Mouse (Mus musculus) limb, embryonic 13.5 days (tissue): Measurements from ENCODE around the gene Hmmr. TPM values are rescaled to one million over a fixed set of nuclear protein-coding genes. Genes with fewer than 3 reads are reported as not detected.
A peak's percentile ranks its signal among the peaks of the same experiment; 100 is the strongest.

ENCODE experiments used
- ATAC-seq: fragments of 200-750 bp; cut with Nextera tagmentation; 2 replicates; pipeline ENCODE4 v1.8.0; 2017; ENCODE audit warnings: low read depth, moderate number of reproducible peaks, moderate TSS enrichment; ENCODE audit not compliant: low FRiP score
- H3K27ac ChIP-seq: fragments of 300-500 bp; sonication (generic); 2 replicates; pipeline ENCODE4 v1.5.1; 2015; ENCODE audit warnings: inconsistent platforms, mild to moderate bottlenecking, moderate library complexity
- H3K27me3 ChIP-seq: fragments of 300-500 bp; sonication (generic); 2 replicates; pipeline ENCODE4 v1.6.1; 2015; ENCODE audit warnings: mild to moderate bottlenecking, inconsistent platforms
- H3K36me3 ChIP-seq: fragments of 300-500 bp; sonication (generic); 2 replicates; pipeline ENCODE4 v1.6.1; 2015; ENCODE audit warnings: inconsistent platforms, mild to moderate bottlenecking, moderate library complexity
- H3K4me1 ChIP-seq: fragments of 300-500 bp; sonication (generic); 2 replicates; pipeline ENCODE4 v1.6.1; 2015; ENCODE audit warnings: inconsistent platforms
- H3K4me2 ChIP-seq: fragments of 300-500 bp; sonication (generic); replicated peaks from 2 replicates; pipeline ENCODE4 v1.6.1; 2015; ENCODE audit warnings: inconsistent platforms, mild to moderate bottlenecking, moderate library complexity
- H3K4me3 ChIP-seq: fragments of 300-500 bp; sonication (generic); 2 replicates; pipeline ENCODE4 v1.5.1; 2015; ENCODE audit warnings: moderate library complexity, mild to moderate bottlenecking, inconsistent platforms
- H3K9ac ChIP-seq: fragments of 300-500 bp; sonication (generic); 2 replicates; pipeline ENCODE4 v1.6.1; 2015; ENCODE audit warnings: mild to moderate bottlenecking, inconsistent platforms
- H3K9me3 ChIP-seq: fragments of 300-500 bp; sonication (generic); 2 replicates; pipeline ENCODE4 v1.6.1; 2016; ENCODE audit warnings: inconsistent platforms
- WGBS: fragments of 180-500 bp; shearing (Covaris S2); methylation state at CpG from one replicate; pipeline ENCODE4 v1.1.7; 2015; 5-methylcytosine and 5-hydroxymethylcytosine counted together
- polyA plus RNA-seq: library from polyadenylated mRNA; unstranded; fragments of >200 nt; fragmentation: Nextera tagmentation; extraction: Ambion mirVana; gene quantifications from 2 replicates; pipeline ENCODE4 v1.2.1, GENCODE M21; 2015

Gene Hmmr
- polyA plus RNA-seq, 1 experiment from 2014 or later: 45.7 TPM

GRCm38 (mm10) chr11:40693366-40693951, 39.8 kb downstream of the Hmmr start:
- WGBS: under 1% methylated on average over 16 of the region's 16 CpGs
- Histone ChIP-seq H3K4me1 (peaks cover 23% of the 10 kb centered on the region), H3K27me3 (no peaks in the 10 kb centered on the region), H3K4me2 (peak overlapping the region; percentile 81), H3K36me3 (no peaks in the 10 kb centered on the region), H3K27ac (peak overlapping the region; percentile 98), H3K9ac (peak overlapping the region; percentile 82), H3K4me3 (peak overlapping the region; percentile 88), H3K9me3 (no peaks in the 10 kb centered on the region)
- ATAC-seq: peak; percentile 21

GRCm38 (mm10) chr11:40692511-40693365, 40.5 kb downstream of the Hmmr start:
- Histone ChIP-seq H3K4me3 (peak overlapping the region; percentile 88), H3K27ac (peak overlapping the region; percentile 98), H3K27me3 (no peaks in the 10 kb centered on the region), H3K9me3 (no peaks in the 10 kb centered on the region), H3K4me2 (peak overlapping the region; percentile 81), H3K4me1 (peaks cover 23% of the 10 kb centered on the region), H3K9ac (peak overlapping the region; percentile 82), H3K36me3 (no peaks in the 10 kb centered on the region)
- WGBS: under 1% methylated on average over 36 of the region's 36 CpGs
- peak; percentile 95 for ATAC-seq

GRCm38 (mm10) chr11:40692101-40692509, 41.1 kb downstream of the Hmmr start:
- Histone ChIP-seq H3K4me3 (peak overlapping the region; percentile 88), H3K27me3 (no peaks in the 10 kb centered on the region), H3K27ac (peak overlapping the region; percentile 76), H3K4me2 (peak overlapping the region; percentile 81), H3K9me3 (no peaks in the 10 kb centered on the region), H3K4me1 (peaks cover 23% of the 10 kb centered on the region), H3K9ac (peak overlapping the region; percentile 82), H3K36me3 (peaks cover 5% of the 10 kb centered on the region)
- peak; percentile 57 for ATAC-seq
- under 1% methylated on average over 28 of the region's 28 CpGs for WGBS

GRCm38 (mm10) chr11:40690444-40691127, 42.6 kb downstream of the Hmmr start:
- Histone ChIP-seq H3K4me3 (peak overlapping the region; percentile 88), H3K27me3 (no peaks in the 10 kb centered on the region), H3K4me2 (peak overlapping the region; percentile 81), H3K9me3 (no peaks in the 10 kb centered on the region), H3K4me1 (peaks cover 23% of the 10 kb centered on the region), H3K27ac (no peak overlapping the region; the same call in 1 of the 2 replicates), H3K36me3 (peaks cover 21% of the 10 kb centered on the region), H3K9ac (peak overlapping the region; percentile 82)
- WGBS: 74% methylated on average over 5 of the region's 5 CpGs
- no peak for ATAC-seq

- H3K27me3 ChIP-seq: no peaks in the 10 kb centered on the region
- peaks cover under 1% of the 10 kb centered on the region; the same call in 1 of the 2 replicates for H3K9me3 ChIP-seq
- no peak overlapping the region for H3K4me3 ChIP-seq
- H3K27ac ChIP-seq: no peak overlapping the region
- ATAC-seq: no peak
- peaks cover 88% of the 10 kb centered on the region for H3K36me3 ChIP-seq
- H3K4me2 ChIP-seq: no peak overlapping the region
- H3K9ac ChIP-seq: no peak overlapping the region
- no peaks in the 10 kb centered on the region for H3K4me1 ChIP-seq
- WGBS: 58% methylated on average over 3 of the region's 3 CpGs
Observed at GRCm38 (mm10) chr11:40683295-40683694, 49.9 kb downstream of the Hmmr start.

GRCm38 (mm10) chr11:40682456-40682855, 50.8 kb downstream of the Hmmr start:
- Histone ChIP-seq H3K4me3 (no peak overlapping the region), H3K9me3 (peaks cover 7% of the 10 kb centered on the region; the same call in 1 of the 2 replicates), H3K27ac (no peak overlapping the region), H3K27me3 (no peaks in the 10 kb centered on the region), H3K36me3 (peaks cover 94% of the 10 kb centered on the region), H3K9ac (no peak overlapping the region), H3K4me1 (no peaks in the 10 kb centered on the region), H3K4me2 (no peak overlapping the region)
- ATAC-seq: no peak
- WGBS: 92% methylated on average over 3 of the region's 3 CpGs

- no peak overlapping the region for H3K4me2 ChIP-seq
- WGBS: 98% methylated on average over 1 of the region's 1 CpGs
- no peaks in the 10 kb centered on the region for H3K27me3 ChIP-seq
- H3K4me3 ChIP-seq: no peak overlapping the region
- ATAC-seq: no peak
- no peak overlapping the region for H3K9ac ChIP-seq
- H3K27ac ChIP-seq: no peak overlapping the region
- H3K36me3 ChIP-seq: peaks cover 48% of the 10 kb centered on the region
- H3K9me3 ChIP-seq: peaks cover 10% of the 10 kb centered on the region
- no peaks in the 10 kb centered on the region for H3K4me1 ChIP-seq
Observed at GRCm38 (mm10) chr11:40677169-40677568, 56.1 kb downstream of the Hmmr start.

GRCm38 (mm10) chr11:40675014-40675730, 58.0 kb downstream of the Hmmr start:
- Histone ChIP-seq H3K27me3 (no peaks in the 10 kb centered on the region), H3K27ac (no peak overlapping the region), H3K4me1 (no peaks in the 10 kb centered on the region), H3K4me3 (no peak overlapping the region), H3K36me3 (peaks cover 31% of the 10 kb centered on the region), H3K9me3 (peaks cover 10% of the 10 kb centered on the region), H3K9ac (no peak overlapping the region), H3K4me2 (no peak overlapping the region)
- WGBS: 83% methylated on average over 4 of the region's 4 CpGs
- ATAC-seq: no peak

Other genes with a start within 250 kb of the Hmmr start
- gene Mat2b, start 38.2 kb downstream of the Hmmr start, polyA plus RNA-seq: 117 and 118 TPM in 2 replicates
- gene Nudcd2, start 245 bp upstream of the Hmmr start, polyA plus RNA-seq: 168 and 186 TPM in 2 replicates
- gene Ccng1, start 21.9 kb upstream of the Hmmr start, polyA plus RNA-seq: 31.7 and 35.5 TPM in 2 replicates